ENCODE assay signal across 12 mouse cellular contexts in the genomic region with DNA sequence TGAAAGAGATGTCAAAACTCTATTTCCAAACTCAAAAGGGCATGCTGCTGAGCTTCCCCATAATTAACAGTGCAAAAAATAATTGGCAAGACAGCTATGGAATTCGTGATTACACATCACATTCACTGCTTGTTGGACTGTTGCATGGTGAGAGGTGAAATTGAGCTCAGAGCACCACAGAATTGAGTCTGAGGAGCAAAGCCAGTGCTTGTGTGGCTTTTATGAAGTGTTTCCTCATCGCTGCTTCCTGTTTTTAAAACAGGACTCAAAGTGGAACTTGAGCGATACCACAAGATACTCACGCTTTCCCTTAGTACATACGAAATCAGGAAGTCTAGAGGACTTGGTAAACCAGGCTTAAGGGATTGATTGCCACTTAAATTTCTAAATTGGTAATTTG. TPM values are rescaled to one million over a fixed set of nuclear protein-coding genes. Genes with fewer than 3 reads are reported as not detected.
DNase-seq lines count a peak whose midpoint lies in the region; ATAC-seq and TF ChIP-seq lines count a peak whose summit lies in the region.
"Had no signal": no experiment of that assay in that cellular context is flagged by ENCODE, and none has a peak within 500 bp of the region (broad histone marks: within the 10 kb centered on the region; RNA-seq: fewer than 3 reads in every experiment).

No protein-coding gene starts in this region.

- H3K9ac ChIP-seq in lung, postnatal 0 days (replicated peaks; ENCODE audit: low read depth), result no peak overlapping the region
- no peak overlapping the region for H3K9ac ChIP-seq in forebrain, embryonic 11.5 days (ENCODE audit: low read length)
- H3K9ac ChIP-seq: embryonic facial prominence, embryonic 12.5 days; forebrain, postnatal 0 days; liver, embryonic 13.5 days had no signal

- no peak overlapping the region for H3K27ac ChIP-seq in lung, postnatal 0 days (ENCODE audit: low read length)
- H3K27ac ChIP-seq in forebrain, embryonic 11.5 days (ENCODE audit: low read depth, low read length), result no peak overlapping the region
- H3K27ac ChIP-seq: embryonic facial prominence, embryonic 12.5 days; liver, embryonic 13.5 days had no signal

- no peaks in the 10 kb centered on the region for H3K36me3 ChIP-seq in lung, postnatal 0 days (ENCODE audit: insufficient read depth, low read length)
- H3K36me3 ChIP-seq in forebrain, embryonic 11.5 days (ENCODE audit: control insufficient read depth, insufficient read depth, low read length), result no peaks in the 10 kb centered on the region
- H3K36me3 ChIP-seq: embryonic facial prominence, embryonic 12.5 days; liver, embryonic 13.5 days had no signal

- TF ChIP-seq EP300 in lung, postnatal 0 days (IDR thresholded peaks at IDR 0.05), result peak; percentile 43; the same call in 1 of the 2 replicates

- DNase-seq in spleen, postnatal 36 days (ENCODE audit: low spot score in 2 of 2), result peak; percentile 66 to 72
- DNase-seq in spleen, postnatal 10 days (ENCODE audit: low spot score in 2 of 2), result no peak
- peak; percentile 65 for DNase-seq in Muller cell, postnatal 12 days (ENCODE audit: inconsistent ontology term)
- DNase-seq in lung, postnatal 0 days (ENCODE audit: low spot score), result peak; percentile 89
- peak; percentile 30 for DNase-seq in skeletal muscle tissue, adult 2 months (ENCODE audit: low read depth, low spot score)
- DNase-seq in forebrain, embryonic 11.5 days (ENCODE audit: low spot score), result no peak
- DNase-seq in right cerebral cortex, postnatal 4 days, result no peak
- DNase-seq in frontal cortex, postnatal 25 days (ENCODE audit: low spot score in 2 of 2), result no peak
- DNase-seq: forebrain, postnatal 0 days; liver, embryonic 13.5 days had no signal

- H3K27me3 ChIP-seq in lung, postnatal 0 days (replicated peaks; ENCODE audit: insufficient read depth, low read length), result no peaks in the 10 kb centered on the region
- H3K27me3 ChIP-seq in forebrain, embryonic 11.5 days (ENCODE audit: control insufficient read depth, insufficient read depth, low read length), result no peaks in the 10 kb centered on the region
- H3K27me3 ChIP-seq: embryonic facial prominence, embryonic 12.5 days; liver, embryonic 13.5 days had no signal

- H3K9me3 ChIP-seq in lung, postnatal 0 days (ENCODE audit: low read length), result no peaks in the 10 kb centered on the region
- H3K9me3 ChIP-seq in forebrain, embryonic 11.5 days (ENCODE audit: control insufficient read depth, low read length), result no peaks in the 10 kb centered on the region
- H3K9me3 ChIP-seq: embryonic facial prominence, embryonic 12.5 days; liver, embryonic 13.5 days had no signal

- ATAC-seq in lung, postnatal 0 days, result peak; percentile 88
- ATAC-seq in forebrain, embryonic 11.5 days (replicated peaks; ENCODE audit: low FRiP score), result no peak
- ATAC-seq: forebrain, postnatal 0 days; intestine, embryonic 16.5 days had no signal

- no peak for TF ChIP-seq CTCF in lung, postnatal 0 days (IDR thresholded peaks at IDR 0.05)

- H3K4me2 ChIP-seq in lung, postnatal 0 days (replicated peaks; ENCODE audit: low read depth, low read length), result no peak overlapping the region
- no peak overlapping the region for H3K4me2 ChIP-seq in forebrain, embryonic 11.5 days (ENCODE audit: low read depth, low read length, severe bottlenecking)
- H3K4me2 ChIP-seq: embryonic facial prominence, embryonic 12.5 days; liver, embryonic 13.5 days had no signal

- no peak overlapping the region for H3K4me3 ChIP-seq in lung, postnatal 0 days (ENCODE audit: low read depth, low read length)
- no peak overlapping the region for H3K4me3 ChIP-seq in forebrain, embryonic 11.5 days (ENCODE audit: low read depth, low read length)
- H3K4me3 ChIP-seq: embryonic facial prominence, embryonic 12.5 days; liver, embryonic 13.5 days had no signal

- H3K4me1 ChIP-seq in lung, postnatal 0 days (ENCODE audit: insufficient read depth, low read depth, low read length), result no peaks in the 10 kb centered on the region
- H3K4me1 ChIP-seq in forebrain, embryonic 11.5 days (replicated peaks; ENCODE audit: control insufficient read depth, insufficient read depth, low read length), result no peaks in the 10 kb centered on the region
- H3K4me1 ChIP-seq: embryonic facial prominence, embryonic 12.5 days had no signal

- 40% methylated on average over 5 of the region's 5 CpGs for WGBS in lung, postnatal 0 days
- 90% methylated on average over 5 of the region's 5 CpGs for WGBS in forebrain, embryonic 11.5 days

RNA-seq across cellular contexts. Expression of a gene that starts 24.0 kb away (rescaled TPM):
- 1.5 and 2.2 TPM in 2 replicates for polyA plus RNA-seq in lung, postnatal 0 days (2015; fragmentation: Nextera tagmentation; extraction: Ambion mirVana)
- polyA plus RNA-seq in forebrain, embryonic 11.5 days (2014; fragmentation: Nextera tagmentation; extraction: Ambion mirVana), result 0.20 TPM in 1 of 2 replicates, not detected in the other

Comparison
In these comparisons a context has a peak if more than half of its experiments do, and no peak if none do; other contexts are left out.
1. DNase-seq: peak in spleen, postnatal 36 days (2 of 2), Muller cell, postnatal 12 days (single experiment), lung, postnatal 0 days (single experiment) and skeletal muscle tissue, adult 2 months (single experiment); none in spleen, postnatal 10 days (0 of 2), forebrain, embryonic 11.5 days (single experiment), right cerebral cortex, postnatal 4 days (single experiment) and frontal cortex, postnatal 25 days (0 of 2).